Mouse (Mus musculus): ENCODE measurements at regions not wholly inside any gene's neighbourhood (a gene's known extent, or its start where the extent isn't known, plus 50 kb on each side); places are given as distances from the start of the nearest gene placed in this dataset.

DNA sequence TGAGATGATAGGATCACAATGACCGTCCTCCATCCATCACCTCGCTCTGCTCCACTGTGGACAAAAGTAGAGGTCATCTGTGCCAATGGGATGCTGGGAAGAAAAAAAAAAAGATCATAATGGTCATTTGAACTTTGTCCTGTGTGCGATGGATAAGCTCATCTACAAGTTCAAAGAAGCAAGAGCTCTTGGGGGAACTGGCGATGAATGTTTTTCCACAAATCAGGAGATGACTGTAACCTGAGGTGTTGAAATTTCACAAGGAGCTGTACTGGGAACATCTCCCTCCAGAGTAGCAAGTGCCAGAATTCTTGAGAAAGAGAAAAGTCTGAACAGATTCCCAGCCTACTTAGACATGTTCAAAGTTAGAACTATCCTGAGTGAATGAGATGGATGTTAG, 287.0 kb downstream of the Tns3 start:
- in situ Hi-C loops (cut with MboI; ENCODE audit: low sequenced_read_pairs in 2 of 2, unreplicated experiment in 2 of 2), result loop anchor here in 1 of 2 experiments (25.0 kb wide), 1 partner anchor 1165 kb away; the partner anchor contains the start of gene Igfbp3
- Histone ChIP-seq H3K4me1 (ENCODE audit: control insufficient read depth in 2 of 2, insufficient read depth in 2 of 2, low read length in 2 of 2, poor library complexity in 1 of 2) (no peaks in the 10 kb centered on the region), H3K27ac (ENCODE audit: insufficient read depth, low read depth, low read length, poor library complexity, severe bottlenecking) (no peak overlapping the region), H3K9ac (ENCODE audit: insufficient read depth, low read depth, low read length, poor library complexity, severe bottlenecking) (no peak overlapping the region), H3K4me3 (ENCODE audit: insufficient read depth in 1 of 2, low read depth in 1 of 2, low read length in 2 of 2, poor library complexity in 1 of 2, severe bottlenecking in 1 of 2) (no peak overlapping the region), H3K9me3 (ENCODE audit: control insufficient read depth, insufficient read depth, low read depth, low read length) (no peaks in the 10 kb centered on the region), H3K36me3 (ENCODE audit: control insufficient read depth, insufficient read depth, low read length, poor library complexity, severe bottlenecking) (no peaks in the 10 kb centered on the region)
- DNase-seq (ENCODE audit: low read depth, low spot score), result no peak
- TF ChIP-seq HCFC1 (IDR thresholded peaks at IDR 0.05; ENCODE audit: borderline replicate concordance, insufficient read depth, low read length) (no peak), ZNF384 (IDR thresholded peaks at IDR 0.05; ENCODE audit: low read depth, low read length) (no peak), ZC3H11A (IDR thresholded peaks at IDR 0.05; ENCODE audit: borderline replicate concordance, low read depth, low read length) (no peak), CHD2 (IDR thresholded peaks at IDR 0.05; ENCODE audit: low read depth, low read length) (no peak), MAFK (IDR thresholded peaks at IDR 0.05; ENCODE audit: insufficient read depth, low read depth, low read length) (no peak)

DNA sequence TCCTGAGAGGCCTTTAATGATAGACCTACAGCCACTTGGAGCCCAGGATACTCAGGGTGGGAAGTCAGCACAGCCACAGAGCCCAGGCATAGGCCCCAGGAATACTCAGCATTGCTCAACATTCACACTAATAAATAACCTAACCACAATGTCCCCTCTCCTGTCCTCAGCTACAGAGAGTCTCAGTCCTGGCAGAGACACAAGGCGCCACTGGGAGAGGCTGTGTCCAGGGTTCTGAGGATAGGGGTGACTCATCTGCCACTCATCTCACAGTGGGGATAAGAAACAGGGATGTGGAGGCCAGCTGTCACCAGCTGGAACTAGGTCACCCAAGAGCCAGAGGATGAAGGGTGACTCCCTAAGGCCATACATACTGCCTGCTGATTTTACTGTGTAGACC, 298.8 kb downstream of the Tns3 start:
- H3K36me3 ChIP-seq (ENCODE audit: control insufficient read depth, insufficient read depth, low read length, poor library complexity, severe bottlenecking), result no peaks in the 10 kb centered on the region
- H3K9me3 ChIP-seq (ENCODE audit: control insufficient read depth, insufficient read depth, low read depth, low read length), result no peaks in the 10 kb centered on the region
- no peak for DNase-seq (ENCODE audit: low read depth, low spot score)
- no peak overlapping the region for H3K27ac ChIP-seq (ENCODE audit: insufficient read depth, low read depth, low read length, poor library complexity, severe bottlenecking)
- no peak for TF ChIP-seq ZC3H11A (IDR thresholded peaks at IDR 0.05; ENCODE audit: borderline replicate concordance, low read depth, low read length)
- no peak for TF ChIP-seq ZNF384 (IDR thresholded peaks at IDR 0.05; ENCODE audit: low read depth, low read length)
- TF ChIP-seq CHD2 (IDR thresholded peaks at IDR 0.05; ENCODE audit: low read depth, low read length), result no peak
- TF ChIP-seq HCFC1 (IDR thresholded peaks at IDR 0.05; ENCODE audit: borderline replicate concordance, insufficient read depth, low read length), result no peak
- TF ChIP-seq MAFK (IDR thresholded peaks at IDR 0.05; ENCODE audit: insufficient read depth, low read depth, low read length), result no peak
- no peaks in the 10 kb centered on the region for H3K4me1 ChIP-seq (ENCODE audit: control insufficient read depth in 2 of 2, insufficient read depth in 2 of 2, low read length in 2 of 2, poor library complexity in 1 of 2)
- in situ Hi-C loops (cut with MboI; ENCODE audit: low sequenced_read_pairs in 2 of 2, unreplicated experiment in 2 of 2), result no loop called here
- H3K4me3 ChIP-seq (ENCODE audit: insufficient read depth in 1 of 2, low read depth in 1 of 2, low read length in 2 of 2, poor library complexity in 1 of 2, severe bottlenecking in 1 of 2), result no peak overlapping the region
- H3K9ac ChIP-seq (ENCODE audit: insufficient read depth, low read depth, low read length, poor library complexity, severe bottlenecking), result no peak overlapping the region

DNA sequence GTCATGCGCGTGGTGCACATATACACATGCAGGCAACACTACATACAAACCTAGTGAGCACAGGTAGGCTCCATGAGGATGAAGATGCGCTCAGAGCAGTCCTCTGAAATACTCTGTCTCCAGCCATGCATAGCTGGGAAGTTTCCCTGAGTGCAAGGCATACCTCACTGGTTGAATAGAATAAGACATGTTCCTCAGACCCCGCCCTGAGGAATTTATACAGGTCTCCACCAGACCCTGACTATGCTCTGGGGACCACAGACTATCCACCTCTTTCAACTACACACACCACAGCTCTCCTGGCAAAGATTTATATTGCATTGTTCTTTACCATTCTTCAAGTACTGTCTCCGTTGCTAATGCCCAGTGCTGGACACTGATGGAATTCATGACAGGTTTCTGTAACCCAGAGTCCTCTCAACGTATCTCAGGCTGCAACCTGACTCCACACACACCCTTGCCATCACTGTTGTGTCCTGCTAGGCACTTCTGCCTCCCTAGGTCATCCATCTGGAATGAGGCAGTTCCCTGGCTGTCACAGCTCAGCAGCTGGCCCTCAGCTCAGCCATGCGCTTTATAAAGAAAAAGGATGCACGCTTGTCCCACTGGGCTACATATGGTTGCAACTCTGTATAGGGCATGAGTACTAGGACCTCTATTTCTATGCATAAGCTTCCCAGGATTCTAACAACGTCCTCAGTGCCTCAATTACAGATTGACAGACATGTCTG, 299.5 kb downstream of the Tns3 start:
- no peak overlapping the region for H3K4me3 ChIP-seq (ENCODE audit: insufficient read depth in 1 of 2, low read depth in 1 of 2, low read length in 2 of 2, poor library complexity in 1 of 2, severe bottlenecking in 1 of 2)
- H3K4me1 ChIP-seq (ENCODE audit: control insufficient read depth in 2 of 2, insufficient read depth in 2 of 2, low read length in 2 of 2, poor library complexity in 1 of 2), result no peaks in the 10 kb centered on the region
- TF ChIP-seq ZC3H11A (IDR thresholded peaks at IDR 0.05; ENCODE audit: borderline replicate concordance, low read depth, low read length) (no peak), HCFC1 (IDR thresholded peaks at IDR 0.05; ENCODE audit: borderline replicate concordance, insufficient read depth, low read length) (no peak), ZNF384 (IDR thresholded peaks at IDR 0.05; ENCODE audit: low read depth, low read length) (no peak), CHD2 (IDR thresholded peaks at IDR 0.05; ENCODE audit: low read depth, low read length) (no peak), MAFK (IDR thresholded peaks at IDR 0.05; ENCODE audit: insufficient read depth, low read depth, low read length) (no peak)
- no peaks in the 10 kb centered on the region for H3K9me3 ChIP-seq (ENCODE audit: control insufficient read depth, insufficient read depth, low read depth, low read length)
- no peak overlapping the region for H3K27ac ChIP-seq (ENCODE audit: insufficient read depth, low read depth, low read length, poor library complexity, severe bottlenecking)
- H3K9ac ChIP-seq (ENCODE audit: insufficient read depth, low read depth, low read length, poor library complexity, severe bottlenecking), result no peak overlapping the region
- in situ Hi-C loops (cut with MboI; ENCODE audit: low sequenced_read_pairs in 2 of 2, unreplicated experiment in 2 of 2), result no loop called here
- H3K36me3 ChIP-seq (ENCODE audit: control insufficient read depth, insufficient read depth, low read length, poor library complexity, severe bottlenecking), result no peaks in the 10 kb centered on the region
- no peak for DNase-seq (ENCODE audit: low read depth, low spot score)

DNA sequence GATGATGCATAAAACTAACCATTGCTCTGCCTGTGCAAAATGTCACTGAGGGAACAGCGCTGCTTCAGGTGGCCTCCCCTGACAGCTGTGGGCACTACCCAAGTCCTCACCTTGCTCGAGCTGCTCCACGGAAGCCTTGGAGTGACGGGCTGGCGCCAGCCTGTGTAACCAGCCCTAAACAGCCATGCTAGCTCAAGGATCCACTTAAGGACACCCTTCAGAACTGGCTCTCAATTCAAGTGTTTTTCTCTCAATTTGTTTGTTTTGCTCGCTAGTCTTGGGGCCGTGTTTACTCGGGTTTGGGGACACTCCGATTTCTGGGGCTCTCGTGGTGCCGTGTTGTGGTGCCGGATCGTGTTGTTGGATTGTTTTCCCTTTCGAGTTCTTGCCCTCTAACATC, 319.4 kb downstream of the Tns3 start:
- Histone ChIP-seq H3K9me3 (ENCODE audit: control insufficient read depth, insufficient read depth, low read depth, low read length) (no peaks in the 10 kb centered on the region), H3K36me3 (ENCODE audit: control insufficient read depth, insufficient read depth, low read length, poor library complexity, severe bottlenecking) (no peaks in the 10 kb centered on the region), H3K4me3 (ENCODE audit: insufficient read depth in 1 of 2, low read depth in 1 of 2, low read length in 2 of 2, poor library complexity in 1 of 2, severe bottlenecking in 1 of 2) (no peak overlapping the region), H3K27ac (ENCODE audit: insufficient read depth, low read depth, low read length, poor library complexity, severe bottlenecking) (no peak overlapping the region), H3K9ac (ENCODE audit: insufficient read depth, low read depth, low read length, poor library complexity, severe bottlenecking) (no peak overlapping the region), H3K4me1 (ENCODE audit: control insufficient read depth in 2 of 2, insufficient read depth in 2 of 2, low read length in 2 of 2, poor library complexity in 1 of 2) (no peaks in the 10 kb centered on the region)
- DNase-seq (ENCODE audit: low read depth, low spot score), result no peak
- in situ Hi-C loops (cut with MboI; ENCODE audit: low sequenced_read_pairs in 2 of 2, unreplicated experiment in 2 of 2), result no loop called here
- no peak for TF ChIP-seq ZC3H11A (IDR thresholded peaks at IDR 0.05; ENCODE audit: borderline replicate concordance, low read depth, low read length)
- no peak for TF ChIP-seq HCFC1 (IDR thresholded peaks at IDR 0.05; ENCODE audit: borderline replicate concordance, insufficient read depth, low read length)
- TF ChIP-seq MAFK (IDR thresholded peaks at IDR 0.05; ENCODE audit: insufficient read depth, low read depth, low read length), result no peak
- TF ChIP-seq CHD2 (IDR thresholded peaks at IDR 0.05; ENCODE audit: low read depth, low read length), result no peak
- TF ChIP-seq ZNF384 (IDR thresholded peaks at IDR 0.05; ENCODE audit: low read depth, low read length), result no peak
